ENCODE assay signal across 20 mouse cellular contexts in genomic region chr13:56922976-56923375, GRCm38 (mm10). TPM values are rescaled to one million over a fixed set of nuclear protein-coding genes. Genes with fewer than 3 reads are reported as not detected.
"Had no signal": no experiment of that assay in that cellular context is flagged by ENCODE, and none has a peak within 500 bp of the region (broad histone marks: within the 10 kb centered on the region; RNA-seq: fewer than 3 reads in every experiment).

No protein-coding gene starts in this region.

- ATAC-seq: liver, postnatal 0 days; midbrain, embryonic 13.5 days; midbrain, embryonic 16.5 days had no signal

- H3K9ac ChIP-seq: limb, embryonic 13.5 days; liver, embryonic 13.5 days; liver, embryonic 15.5 days; liver, postnatal 0 days; lung, embryonic 15.5 days; midbrain, embryonic 13.5 days; neural tube, embryonic 12.5 days; stomach, embryonic 15.5 days had no signal

- H3K4me2 ChIP-seq: limb, embryonic 13.5 days; liver, embryonic 11.5 days; liver, embryonic 13.5 days; liver, embryonic 15.5 days; lung, embryonic 15.5 days; midbrain, embryonic 11.5 days; midbrain, embryonic 13.5 days; neural tube, embryonic 12.5 days; stomach, embryonic 15.5 days had no signal

- H3K27ac ChIP-seq: limb, embryonic 13.5 days; liver, embryonic 13.5 days; liver, embryonic 15.5 days; lung, embryonic 15.5 days; midbrain, embryonic 13.5 days; neural tube, embryonic 12.5 days; stomach, embryonic 15.5 days; stomach, postnatal 0 days had no signal

- H3K9me3 ChIP-seq: limb, embryonic 13.5 days; liver, embryonic 13.5 days; liver, embryonic 15.5 days; lung, embryonic 15.5 days; megakaryocyte, embryonic 14.5 days; midbrain, embryonic 13.5 days; neural tube, embryonic 12.5 days; stomach, embryonic 15.5 days had no signal

- H3K4me1 ChIP-seq: limb, embryonic 13.5 days; liver, embryonic 13.5 days; liver, embryonic 15.5 days; megakaryocyte, embryonic 14.5 days; midbrain, embryonic 13.5 days; neural tube, embryonic 12.5 days; stomach, embryonic 15.5 days had no signal

- H3K36me3 ChIP-seq: limb, embryonic 13.5 days; liver, embryonic 13.5 days; liver, embryonic 15.5 days; lung, embryonic 15.5 days; midbrain, embryonic 13.5 days; neural tube, embryonic 12.5 days; stomach, embryonic 15.5 days had no signal

- H3K4me3 ChIP-seq: limb, embryonic 13.5 days; liver, embryonic 13.5 days; liver, embryonic 15.5 days; lung, embryonic 15.5 days; megakaryocyte, embryonic 14.5 days; midbrain, embryonic 13.5 days; neural tube, embryonic 12.5 days; stomach, embryonic 15.5 days had no signal

- H3K27me3 ChIP-seq: limb, embryonic 13.5 days; liver, embryonic 13.5 days; liver, embryonic 15.5 days; lung, embryonic 15.5 days; megakaryocyte, embryonic 14.5 days; midbrain, embryonic 13.5 days; neural tube, embryonic 12.5 days; stomach, embryonic 15.5 days had no signal

- DNase-seq: liver; liver, embryonic 13.5 days; liver, postnatal 0 days; right cerebral cortex, postnatal 14 days; thymus, adult 2 months; thymus, postnatal 36 days had no signal

RNA-seq across cellular contexts. Expression of gene Trpc7, which starts 27.2 kb away (rescaled TPM):
- total RNA-seq: monocyte, adult 5-6 weeks; neutrophil, adult 5-6 weeks had no signal
- polyA plus RNA-seq: liver, embryonic 11.5 days; liver, embryonic 13.5 days; liver, embryonic 15.5 days; liver, postnatal 0 days; spleen, adult 2 months had no signal
